Mouse (Mus musculus): ENCODE measurements around the gene Prr13.

- TF ChIP-seq POLR2A (IDR thresholded peaks at IDR 0.05; ENCODE audit: low read depth, low read length) = no peak
- no peak for TF ChIP-seq CTCF (IDR thresholded peaks at IDR 0.05; ENCODE audit: borderline replicate concordance, insufficient read depth, low read length)
Observed at GRCm38 (mm10) chr15:102442490-102442889, 16.3 kb upstream of the Prr13 start.

All from embryonic fibroblast, embryonic 13.5 days (primary cell).